Mouse (Mus musculus): ENCODE measurements around the gene Sgpl1. TPM values are rescaled to one million over a fixed set of nuclear protein-coding genes. Genes with fewer than 3 reads are reported as not detected.

Gene Sgpl1
- polyA plus RNA-seq, 1 experiment from 2014 or later: 68.3 TPM

GRCm38 (mm10) chr10:61075607-61076006 is 71.9 kb downstream of the Sgpl1 start:
- WGBS: 93% methylated on average over 3 of the region's 3 CpGs
- Histone ChIP-seq H3K27me3 (no peaks in the 10 kb centered on the region), H3K4me3 (no peak overlapping the region), H3K9me3 (no peaks in the 10 kb centered on the region), H3K36me3 (no peaks in the 10 kb centered on the region), H3K4me1 (peaks cover 13% of the 10 kb centered on the region), H3K27ac (no peak overlapping the region), H3K4me2 (no peak overlapping the region), H3K9ac (no peak overlapping the region)
- ATAC-seq (ENCODE audit: insufficient number of reproducible peaks, low FRiP score, low TSS enrichment, low read depth): no peak

GRCm38 (mm10) chr10:61074643-61075042 is 72.9 kb downstream of the Sgpl1 start:
- Histone ChIP-seq H3K4me1 (peaks cover 6% of the 10 kb centered on the region; the same call in 1 of the 2 replicates), H3K36me3 (no peaks in the 10 kb centered on the region), H3K27ac (no peak overlapping the region), H3K9me3 (no peaks in the 10 kb centered on the region), H3K9ac (no peak overlapping the region), H3K27me3 (no peaks in the 10 kb centered on the region), H3K4me2 (no peak overlapping the region), H3K4me3 (no peak overlapping the region)
- 4% methylated on average over 1 of the region's 1 CpGs for WGBS
- ATAC-seq (ENCODE audit: insufficient number of reproducible peaks, low FRiP score, low TSS enrichment, low read depth): no peak

GRCm38 (mm10) chr10:61072324-61072723 is 75.2 kb downstream of the Sgpl1 start:
- no peaks in the 10 kb centered on the region for H3K27me3 ChIP-seq
- no peaks in the 10 kb centered on the region for H3K36me3 ChIP-seq
- H3K9ac ChIP-seq: no peak overlapping the region
- H3K27ac ChIP-seq: no peak overlapping the region
- H3K4me2 ChIP-seq: no peak overlapping the region
- no peak for ATAC-seq (ENCODE audit: insufficient number of reproducible peaks, low FRiP score, low TSS enrichment, low read depth)
- WGBS: 14% methylated on average over 16 of the region's 16 CpGs
- peaks cover 15% of the 10 kb centered on the region for H3K4me1 ChIP-seq
- no peaks in the 10 kb centered on the region for H3K9me3 ChIP-seq
- H3K4me3 ChIP-seq: no peak overlapping the region

- H3K36me3 ChIP-seq: no peaks in the 10 kb centered on the region
- no peak overlapping the region for H3K9ac ChIP-seq
- no peak for ATAC-seq (ENCODE audit: insufficient number of reproducible peaks, low FRiP score, low TSS enrichment, low read depth)
- peaks cover 25% of the 10 kb centered on the region for H3K4me1 ChIP-seq
- peak overlapping the region; percentile 10; the same call in 1 of the 2 replicates for H3K4me2 ChIP-seq
- 15% methylated on average over 13 of the region's 13 CpGs for WGBS
- no peaks in the 10 kb centered on the region for H3K27me3 ChIP-seq
- H3K4me3 ChIP-seq: no peak overlapping the region
- H3K27ac ChIP-seq: no peak overlapping the region
- no peaks in the 10 kb centered on the region for H3K9me3 ChIP-seq
Measured at GRCm38 (mm10) chr10:61069248-61069647, 78.3 kb downstream of the Sgpl1 start.

GRCm38 (mm10) chr10:61068436-61069192 is 78.9 kb downstream of the Sgpl1 start:
- WGBS: 6% methylated on average over 8 of the region's 8 CpGs
- no peak overlapping the region for H3K27ac ChIP-seq
- ATAC-seq (ENCODE audit: insufficient number of reproducible peaks, low FRiP score, low TSS enrichment, low read depth): peak; percentile 48; the same call in 1 of the 2 replicates
- no peak overlapping the region for H3K4me3 ChIP-seq
- no peaks in the 10 kb centered on the region for H3K9me3 ChIP-seq
- H3K36me3 ChIP-seq: no peaks in the 10 kb centered on the region
- H3K4me2 ChIP-seq: peak overlapping the region; percentile 19; the same call in 1 of the 2 replicates
- peaks cover 29% of the 10 kb centered on the region for H3K4me1 ChIP-seq
- H3K27me3 ChIP-seq: no peaks in the 10 kb centered on the region
- H3K9ac ChIP-seq: no peak overlapping the region

GRCm38 (mm10) chr10:61065287-61066005 is 82.1 kb downstream of the Sgpl1 start:
- no peak for ATAC-seq (ENCODE audit: insufficient number of reproducible peaks, low FRiP score, low TSS enrichment, low read depth)
- H3K27me3 ChIP-seq: no peaks in the 10 kb centered on the region
- 55% methylated on average over 13 of the region's 13 CpGs for WGBS
- H3K27ac ChIP-seq: no peak overlapping the region
- H3K9ac ChIP-seq: no peak overlapping the region
- no peak overlapping the region for H3K4me3 ChIP-seq
- H3K4me1 ChIP-seq: peaks cover 27% of the 10 kb centered on the region
- H3K9me3 ChIP-seq: no peaks in the 10 kb centered on the region
- H3K4me2 ChIP-seq: no peak overlapping the region
- H3K36me3 ChIP-seq: no peaks in the 10 kb centered on the region

GRCm38 (mm10) chr10:61064635-61065034 is 82.9 kb downstream of the Sgpl1 start:
- WGBS: 26% methylated on average over 8 of the region's 8 CpGs
- no peak overlapping the region for H3K9ac ChIP-seq
- H3K9me3 ChIP-seq: no peaks in the 10 kb centered on the region
- H3K4me2 ChIP-seq: no peak overlapping the region
- H3K27me3 ChIP-seq: no peaks in the 10 kb centered on the region
- peaks cover 34% of the 10 kb centered on the region for H3K4me1 ChIP-seq
- no peak overlapping the region for H3K27ac ChIP-seq
- H3K4me3 ChIP-seq: no peak overlapping the region
- H3K36me3 ChIP-seq: no peaks in the 10 kb centered on the region
- ATAC-seq (ENCODE audit: insufficient number of reproducible peaks, low FRiP score, low TSS enrichment, low read depth): no peak

GRCm38 (mm10) chr10:61063271-61063864 is 84.1 kb downstream of the Sgpl1 start:
- H3K4me1 ChIP-seq: peaks cover 27% of the 10 kb centered on the region
- no peaks in the 10 kb centered on the region for H3K9me3 ChIP-seq
- no peak for ATAC-seq (ENCODE audit: insufficient number of reproducible peaks, low FRiP score, low TSS enrichment, low read depth)
- no peak overlapping the region for H3K4me2 ChIP-seq
- no peaks in the 10 kb centered on the region for H3K36me3 ChIP-seq
- WGBS: 50% methylated on average over 10 of the region's 10 CpGs
- H3K4me3 ChIP-seq: no peak overlapping the region
- no peaks in the 10 kb centered on the region for H3K27me3 ChIP-seq
- H3K9ac ChIP-seq: no peak overlapping the region
- H3K27ac ChIP-seq: no peak overlapping the region

GRCm38 (mm10) chr10:61059543-61060110 is 87.9 kb downstream of the Sgpl1 start:
- H3K9me3 ChIP-seq: no peaks in the 10 kb centered on the region; the same call in 1 of the 2 replicates
- H3K9ac ChIP-seq: no peak overlapping the region
- no peak overlapping the region for H3K4me2 ChIP-seq
- no peak overlapping the region for H3K27ac ChIP-seq
- ATAC-seq (ENCODE audit: insufficient number of reproducible peaks, low FRiP score, low TSS enrichment, low read depth): no peak
- H3K36me3 ChIP-seq: no peaks in the 10 kb centered on the region
- no peaks in the 10 kb centered on the region for H3K27me3 ChIP-seq
- 10% methylated on average over 6 of the region's 6 CpGs for WGBS
- peaks cover 17% of the 10 kb centered on the region for H3K4me1 ChIP-seq
- no peak overlapping the region for H3K4me3 ChIP-seq

GRCm38 (mm10) chr10:61059101-61059500 is 88.4 kb downstream of the Sgpl1 start:
- no CpG with 5 or more reads among the region's 1 CpGs for WGBS
- no peak overlapping the region for H3K27ac ChIP-seq
- H3K4me2 ChIP-seq: no peak overlapping the region
- no peak overlapping the region for H3K9ac ChIP-seq
- H3K27me3 ChIP-seq: no peaks in the 10 kb centered on the region
- no peaks in the 10 kb centered on the region for H3K36me3 ChIP-seq
- no peak for ATAC-seq (ENCODE audit: insufficient number of reproducible peaks, low FRiP score, low TSS enrichment, low read depth)
- no peak overlapping the region for H3K4me3 ChIP-seq
- no peaks in the 10 kb centered on the region; the same call in 1 of the 2 replicates for H3K9me3 ChIP-seq
- H3K4me1 ChIP-seq: peaks cover 15% of the 10 kb centered on the region

GRCm38 (mm10) chr10:61056661-61057060 is 90.8 kb downstream of the Sgpl1 start:
- no peaks in the 10 kb centered on the region; the same call in 1 of the 2 replicates for H3K9me3 ChIP-seq

More at GRCm38 (mm10) chr10:61056661-61057060, 90.8 kb downstream of the Sgpl1 start:
- peaks cover 6% of the 10 kb centered on the region; the same call in 1 of the 2 replicates for H3K27me3 ChIP-seq
- peaks cover 11% of the 10 kb centered on the region for H3K4me1 ChIP-seq
- ATAC-seq (ENCODE audit: insufficient number of reproducible peaks, low FRiP score, low TSS enrichment, low read depth): no peak
- no peak overlapping the region for H3K4me3 ChIP-seq
- H3K27ac ChIP-seq: no peak overlapping the region
- no peak overlapping the region for H3K4me2 ChIP-seq
- H3K9ac ChIP-seq: no peak overlapping the region
- WGBS: 91% methylated on average over 7 of the region's 7 CpGs
- no peaks in the 10 kb centered on the region for H3K36me3 ChIP-seq
